Mouse (Mus musculus) cerebellum, adult 2 months (tissue): ENCODE data around the gene Nsg2.

Experiments
- CTCF ChIP-seq: fragments of 200-500 bp; IDR thresholded peaks from 2 replicates; pipeline ENCODE4 v1.5.1; 2011; ENCODE audit warnings: low read depth, mild to moderate bottlenecking, control low read depth, low read length, moderate library complexity, borderline replicate concordance; ENCODE audit not compliant: insufficient read depth
- POLR2A ChIP-seq: fragments of 200-500 bp; IDR thresholded peaks from 2 replicates; pipeline ENCODE4 v1.6.1; 2011; ENCODE audit warnings: low read length, control low read depth, borderline replicate concordance; ENCODE audit not compliant: insufficient read depth

GRCm38 (mm10) chr11:32028605-32029004 lies 28.3 kb downstream of the Nsg2 start:
- TF ChIP-seq CTCF: no peak
- TF ChIP-seq POLR2A: no peak
